Mouse (Mus musculus) heart, embryonic 15.5 days (tissue): Measurements from ENCODE around the gene Flad1. TPM values are rescaled to one million over a fixed set of nuclear protein-coding genes. Genes with fewer than 3 reads are reported as not detected.

Experiments
- ATAC-seq: fragments of 200-750 bp; cut with Nextera tagmentation; replicated peaks from 2 replicates; pipeline ENCODE4 v1.8.0; 2017; ENCODE audit warnings: low read depth, moderate TSS enrichment; ENCODE audit not compliant: insufficient number of reproducible peaks, insufficient read depth, low FRiP score
- H3K27ac ChIP-seq: fragments of 300-500 bp; sonication (generic); 2 replicates; pipeline ENCODE4 v1.5.1; 2015; ENCODE audit warnings: mild to moderate bottlenecking, inconsistent platforms
- H3K27me3 ChIP-seq: fragments of 300-500 bp; sonication (generic); 2 replicates; pipeline ENCODE4 v1.6.1; 2015; ENCODE audit warnings: inconsistent platforms
- H3K36me3 ChIP-seq: fragments of 300-500 bp; sonication (generic); 2 replicates; pipeline ENCODE4 v1.6.1; 2015; ENCODE audit warnings: mild to moderate bottlenecking, inconsistent platforms
- H3K4me1 ChIP-seq: fragments of 300-500 bp; sonication (generic); replicated peaks from 2 replicates; pipeline ENCODE4 v1.6.1; 2015; ENCODE audit warnings: inconsistent platforms
- H3K4me2 ChIP-seq: fragments of 300-500 bp; sonication (generic); 2 replicates; pipeline ENCODE4 v1.6.1; 2015; ENCODE audit warnings: inconsistent platforms, mild to moderate bottlenecking, moderate library complexity
- H3K4me3 ChIP-seq: fragments of 300-500 bp; sonication (generic); 2 replicates; pipeline ENCODE4 v1.5.1; 2015; ENCODE audit warnings: mild to moderate bottlenecking, inconsistent platforms
- H3K9ac ChIP-seq: fragments of 300-500 bp; sonication (generic); 2 replicates; pipeline ENCODE4 v1.6.1; 2015; ENCODE audit warnings: mild to moderate bottlenecking, inconsistent platforms
- H3K9me3 ChIP-seq: fragments of 300-500 bp; sonication (generic); replicated peaks from 2 replicates; pipeline ENCODE4 v1.6.1; 2016; ENCODE audit warnings: inconsistent platforms
- WGBS: fragments of 180-500 bp; shearing (Covaris S2); methylation state at CpG from one replicate; pipeline ENCODE4 v1.1.7; 2015; ENCODE audit warnings: mixed read lengths; 5-methylcytosine and 5-hydroxymethylcytosine counted together
- polyA plus RNA-seq: library from polyadenylated mRNA; unstranded; fragments of >200 nt; fragmentation: Nextera tagmentation; extraction: Ambion mirVana; gene quantifications from 2 replicates; pipeline ENCODE4 v1.2.1, GENCODE M21; 2015

The Flad1 gene
- polyA plus RNA-seq, 1 experiment from 2014 or later = 34.0 TPM

GRCm38 (mm10) chr3:89386438-89387420 lies 24.9 kb downstream of the Flad1 start:
- WGBS = 64% methylated on average over 17 of the region's 17 CpGs
- Histone ChIP-seq H3K4me3 (no peak overlapping the region), H3K27ac (no peak overlapping the region), H3K4me2 (no peak overlapping the region), H3K27me3 (no peaks in the 10 kb centered on the region), H3K9ac (no peak overlapping the region), H3K9me3 (no peaks in the 10 kb centered on the region), H3K36me3 (no peaks in the 10 kb centered on the region), H3K4me1 (peaks cover 39% of the 10 kb centered on the region)
- ATAC-seq = no peak

- Histone ChIP-seq H3K9me3 (no peaks in the 10 kb centered on the region), H3K27ac (no peak overlapping the region), H3K27me3 (no peaks in the 10 kb centered on the region), H3K4me2 (no peak overlapping the region), H3K4me3 (no peak overlapping the region), H3K36me3 (peaks cover 5% of the 10 kb centered on the region; the same call in 1 of the 2 replicates), H3K4me1 (peaks cover 26% of the 10 kb centered on the region), H3K9ac (no peak overlapping the region)
- ATAC-seq = no peak
- 50% methylated on average over 11 of the region's 11 CpGs for WGBS
Observed at GRCm38 (mm10) chr3:89385451-89385850, 26.2 kb downstream of the Flad1 start.

- H3K27ac ChIP-seq = no peak overlapping the region
- H3K27me3 ChIP-seq = no peaks in the 10 kb centered on the region
- no peak for ATAC-seq
- H3K9me3 ChIP-seq = no peaks in the 10 kb centered on the region
- WGBS = 72% methylated on average over 12 of the region's 12 CpGs
- H3K36me3 ChIP-seq = peaks cover 12% of the 10 kb centered on the region; the same call in 1 of the 2 replicates
- peaks cover 17% of the 10 kb centered on the region for H3K4me1 ChIP-seq
- no peak overlapping the region for H3K4me2 ChIP-seq
- H3K4me3 ChIP-seq = no peak overlapping the region
- H3K9ac ChIP-seq = no peak overlapping the region
Observed at GRCm38 (mm10) chr3:89384331-89385076, 27.2 kb downstream of the Flad1 start.

GRCm38 (mm10) chr3:89383651-89384255 lies 27.9 kb downstream of the Flad1 start:
- Histone ChIP-seq H3K4me2 (no peak overlapping the region), H3K4me1 (peaks cover 19% of the 10 kb centered on the region), H3K9me3 (no peaks in the 10 kb centered on the region), H3K27me3 (no peaks in the 10 kb centered on the region), H3K36me3 (peaks cover 16% of the 10 kb centered on the region; the same call in 1 of the 2 replicates), H3K27ac (no peak overlapping the region), H3K9ac (no peak overlapping the region), H3K4me3 (no peak overlapping the region)
- ATAC-seq = no peak
- 85% methylated on average over 5 of the region's 5 CpGs for WGBS

- no peaks in the 10 kb centered on the region for H3K9me3 ChIP-seq
- ATAC-seq = no peak
- no peaks in the 10 kb centered on the region for H3K27me3 ChIP-seq
- H3K36me3 ChIP-seq = peaks cover 16% of the 10 kb centered on the region; the same call in 1 of the 2 replicates
- no peak overlapping the region for H3K9ac ChIP-seq
- H3K4me3 ChIP-seq = no peak overlapping the region
- no peak overlapping the region for H3K4me2 ChIP-seq
- no peak overlapping the region for H3K27ac ChIP-seq
- H3K4me1 ChIP-seq = peaks cover 24% of the 10 kb centered on the region
- 80% methylated on average over 5 of the region's 5 CpGs for WGBS
Observed at GRCm38 (mm10) chr3:89382950-89383349, 28.7 kb downstream of the Flad1 start.

GRCm38 (mm10) chr3:89382033-89382882 lies 29.4 kb downstream of the Flad1 start:
- Histone ChIP-seq H3K4me1 (peaks cover 25% of the 10 kb centered on the region), H3K9me3 (no peaks in the 10 kb centered on the region), H3K9ac (no peak overlapping the region), H3K27ac (no peak overlapping the region), H3K27me3 (no peaks in the 10 kb centered on the region), H3K4me3 (no peak overlapping the region), H3K36me3 (peaks cover 16% of the 10 kb centered on the region; the same call in 1 of the 2 replicates), H3K4me2 (no peak overlapping the region)
- no peak for ATAC-seq
- WGBS = 85% methylated on average over 9 of the region's 9 CpGs

- 77% methylated on average over 11 of the region's 11 CpGs for WGBS
- H3K36me3 ChIP-seq = peaks cover 16% of the 10 kb centered on the region; the same call in 1 of the 2 replicates
- H3K4me2 ChIP-seq = no peak overlapping the region
- H3K27me3 ChIP-seq = no peaks in the 10 kb centered on the region
- H3K4me1 ChIP-seq = peaks cover 25% of the 10 kb centered on the region
- H3K4me3 ChIP-seq = no peak overlapping the region
- no peak overlapping the region for H3K27ac ChIP-seq
- no peak overlapping the region for H3K9ac ChIP-seq
- H3K9me3 ChIP-seq = no peaks in the 10 kb centered on the region
- ATAC-seq = no peak
Observed at GRCm38 (mm10) chr3:89381233-89381632, 30.4 kb downstream of the Flad1 start.

- no peaks in the 10 kb centered on the region for H3K9me3 ChIP-seq
- H3K36me3 ChIP-seq = peaks cover 16% of the 10 kb centered on the region; the same call in 1 of the 2 replicates
- ATAC-seq = no peak
- no peak overlapping the region for H3K4me3 ChIP-seq
- no peak overlapping the region for H3K27ac ChIP-seq
- H3K27me3 ChIP-seq = no peaks in the 10 kb centered on the region
- H3K9ac ChIP-seq = no peak overlapping the region
- H3K4me1 ChIP-seq = peaks cover 25% of the 10 kb centered on the region
- WGBS = 90% methylated on average over 18 of the region's 18 CpGs
- H3K4me2 ChIP-seq = no peak overlapping the region
Observed at GRCm38 (mm10) chr3:89380711-89381110, 31.0 kb downstream of the Flad1 start.

- 91% methylated on average over 14 of the region's 14 CpGs for WGBS
- H3K4me3 ChIP-seq = no peak overlapping the region
Observed at GRCm38 (mm10) chr3:89380291-89380690, 31.4 kb downstream of the Flad1 start.

GRCm38 (mm10) chr3:89379388-89380131 lies 32.1 kb downstream of the Flad1 start:
- Histone ChIP-seq H3K4me1 (peaks cover 17% of the 10 kb centered on the region), H3K4me2 (no peak overlapping the region)

More at GRCm38 (mm10) chr3:89380291-89380690, 31.4 kb downstream of the Flad1 start:
- Histone ChIP-seq H3K27ac (no peak overlapping the region), H3K36me3 (peaks cover 16% of the 10 kb centered on the region; the same call in 1 of the 2 replicates), H3K27me3 (no peaks in the 10 kb centered on the region), H3K4me2 (no peak overlapping the region), H3K9me3 (no peaks in the 10 kb centered on the region), H3K9ac (no peak overlapping the region), H3K4me1 (peaks cover 25% of the 10 kb centered on the region)
- ATAC-seq = no peak

More at GRCm38 (mm10) chr3:89379388-89380131, 32.1 kb downstream of the Flad1 start:
- Histone ChIP-seq H3K27me3 (no peaks in the 10 kb centered on the region), H3K27ac (no peak overlapping the region), H3K4me3 (no peak overlapping the region), H3K36me3 (peaks cover 16% of the 10 kb centered on the region; the same call in 1 of the 2 replicates), H3K9ac (no peak overlapping the region), H3K9me3 (no peaks in the 10 kb centered on the region)
- WGBS = 85% methylated on average over 31 of the region's 31 CpGs
- no peak for ATAC-seq
